Mouse (Mus musculus): ENCODE data around the gene Cyb5r3. TPM values are rescaled to one million over a fixed set of nuclear protein-coding genes. Genes with fewer than 3 reads are reported as not detected.

Gene Cyb5r3
- total and polyA plus RNA-seq, 3 experiments = 35.7 to 102 (median 59.1) TPM

DNA sequence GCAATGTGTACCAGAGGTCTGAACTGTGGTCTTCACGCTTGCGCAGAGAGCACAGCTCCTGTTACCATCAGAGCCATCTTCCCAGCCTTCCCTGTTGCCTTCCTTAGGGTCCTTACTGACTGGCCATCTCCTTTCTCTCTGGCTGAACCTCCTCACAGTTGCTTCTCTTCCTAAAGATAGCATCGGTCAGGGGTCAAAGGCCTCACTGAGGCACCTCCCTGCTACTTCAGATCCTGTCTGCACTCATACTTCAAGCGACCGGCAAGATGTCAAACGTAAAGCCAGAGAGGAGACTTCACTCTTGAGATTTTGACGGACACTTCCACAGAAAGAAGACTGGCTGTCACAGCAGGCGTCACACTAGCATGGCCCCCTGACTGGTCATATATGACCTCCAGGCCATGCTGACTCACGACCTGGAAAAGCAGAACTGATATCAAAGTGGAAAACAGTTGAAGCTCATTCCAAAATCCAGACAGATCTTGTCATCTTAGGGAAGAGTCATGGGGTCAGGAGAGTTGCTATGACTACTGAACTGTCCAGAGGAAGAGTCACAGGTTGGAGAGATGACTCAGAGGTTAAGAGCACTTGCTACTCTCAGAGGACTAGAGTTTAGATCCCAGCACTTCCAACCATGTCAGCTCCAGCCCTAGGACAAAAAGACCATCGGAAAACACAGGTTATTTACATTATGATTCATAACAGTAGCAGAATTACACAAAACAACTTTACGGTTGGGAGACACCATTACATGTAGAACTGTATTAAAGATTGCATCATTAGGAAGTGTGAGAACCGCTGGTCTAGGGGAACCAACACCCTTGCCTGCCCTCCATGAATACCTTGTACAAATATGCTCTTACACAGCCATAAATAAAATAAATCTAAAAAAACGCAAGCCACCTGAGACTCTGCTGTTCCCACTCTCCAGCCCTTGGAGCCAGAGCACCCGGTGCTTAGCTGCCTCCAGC lies 1.8 kb upstream of the Cyb5r3 start:
- Histone ChIP-seq H3K4me2 (ENCODE audit: insufficient read depth, low read depth, poor library complexity, severe bottlenecking) (no peak overlapping the region), H3K27me3 (replicated peaks) (no peaks in the 10 kb centered on the region), H3K4me1 (ENCODE audit: control insufficient read depth in 1 of 2, insufficient read depth in 2 of 2) (peaks cover 9 to 39% of the 10 kb centered on the region in 2 experiments; a peak in 3 of 4 replicates), H3K79me2 (replicated peaks; ENCODE audit: control insufficient read depth, extremely low read depth, insufficient read depth, poor library complexity, severe bottlenecking) (no peaks in the 10 kb centered on the region), H3K9me3 (replicated peaks; ENCODE audit: low read length) (no peaks in the 10 kb centered on the region), H3K4me3 (replicated peaks in 1 of 3; ENCODE audit: low read depth in 2 of 3, low read length in 2 of 3, poor library complexity in 1 of 3) (no peak overlapping the region), H3K36me3 (replicated peaks in 1 of 2; ENCODE audit: control insufficient read depth in 1 of 2, insufficient read depth in 1 of 2, low read length in 1 of 2) (peaks cover 0 to 13% of the 10 kb centered on the region in 2 experiments), H3K27ac (ENCODE audit: insufficient read depth, low read depth) (no peak overlapping the region), H3K9ac (ENCODE audit: insufficient read depth, low read depth) (no peak overlapping the region)
- DNase-seq (ENCODE audit: extremely low read depth) = no peak
- in situ Hi-C loops (cut with MboI; ENCODE audit: low pct_ligation_motif_present, low pct_unique_long_range_greater_than_20kb, low sequenced_read_pairs) (no loop called here), dilution Hi-C loops (cut with MboI; ENCODE audit: extremely low pct_ligation_motif_present, extremely low pct_unique_long_range_greater_than_20kb, low sequenced_read_pairs) (no loop called here)
- no peak for TF ChIP-seq UBTF (IDR thresholded peaks at IDR 0.05; ENCODE audit: low read depth, low read length)
- no peak for TF ChIP-seq USF1 (IDR thresholded peaks at IDR 0.05; ENCODE audit: low read depth, low read length)
- no peak for TF ChIP-seq ETS1 (conservative IDR thresholded peaks at IDR 0.05; ENCODE audit: low read depth, low read length)
- TF ChIP-seq RAD21 (IDR thresholded peaks at IDR 0.05; ENCODE audit: low read depth, low read length) = no peak
- TF ChIP-seq KAT2A (IDR thresholded peaks at IDR 0.05; ENCODE audit: insufficient replicate concordance, low read length) = no peak
- no peak for TF ChIP-seq MAZ (IDR thresholded peaks at IDR 0.05; ENCODE audit: low read depth, low read length)
- no peak for TF ChIP-seq HCFC1 (IDR thresholded peaks at IDR 0.05; ENCODE audit: low read depth, low read length)
- TF ChIP-seq USF2 (conservative IDR thresholded peaks at IDR 0.05; ENCODE audit: low read depth, low read length) = no peak
- TF ChIP-seq POLR2AphosphoS2 (IDR thresholded peaks at IDR 0.05; ENCODE audit: low read depth, low read length) = no peak
- no peak for TF ChIP-seq ELF1 (IDR thresholded peaks at IDR 0.05; ENCODE audit: low read depth, low read length)

- H3K27ac ChIP-seq (ENCODE audit: insufficient read depth, low read depth) = peak overlapping the region; percentile 86
- TF ChIP-seq MXI1 (IDR thresholded peaks at IDR 0.05; ENCODE audit: low read depth, low read length) = peak; percentile 78
- TF ChIP-seq KAT2A (IDR thresholded peaks at IDR 0.05; ENCODE audit: insufficient replicate concordance, low read length) = no peak
- peak; percentile 69 for TF ChIP-seq TCF12 (IDR thresholded peaks at IDR 0.05; ENCODE audit: low read depth, low read length)
- no peak for TF ChIP-seq MAFK (IDR thresholded peaks at IDR 0.05; ENCODE audit: insufficient replicate concordance, low read length)
- no peak for TF ChIP-seq MYC (IDR thresholded peaks at IDR 0.05; ENCODE audit: low read depth, low read length)
- peak; percentile 94 for TF ChIP-seq ELF1 (IDR thresholded peaks at IDR 0.05; ENCODE audit: low read depth, low read length)
- TF ChIP-seq USF1 (IDR thresholded peaks at IDR 0.05; ENCODE audit: low read depth, low read length) = no peak
- TF ChIP-seq NRF1 (IDR thresholded peaks at IDR 0.05; ENCODE audit: low read depth, low read length) = peak; percentile 58
- peak; percentile 60; the same call in 1 of the 2 replicates for TF ChIP-seq TBP (conservative IDR thresholded peaks at IDR 0.05; ENCODE audit: low read depth, low read length)
- no peak; the same call in 1 of the 2 replicates for TF ChIP-seq EP300 (IDR thresholded peaks at IDR 0.05; ENCODE audit: low read length)
- TF ChIP-seq BHLHE40 (IDR thresholded peaks at IDR 0.05; ENCODE audit: low read depth, low read length) = peak; percentile 67; the same call in 1 of the 2 replicates
- peak; percentile 86 for TF ChIP-seq POLR2A (IDR thresholded peaks at IDR 0.05; ENCODE audit: low read depth, low read length)
- TF ChIP-seq SMC3 (IDR thresholded peaks at IDR 0.05; ENCODE audit: low read depth, low read length) = peak; percentile 36
- no peak; the same call in 1 of the 2 replicates for TF ChIP-seq NELFE (IDR thresholded peaks at IDR 0.05; ENCODE audit: low read depth, low read length)
- TF ChIP-seq PAX5 (IDR thresholded peaks at IDR 0.05; ENCODE audit: low read length) = no peak
- TF ChIP-seq HCFC1 (IDR thresholded peaks at IDR 0.05; ENCODE audit: low read depth, low read length) = peak; percentile 64
- peak in 1 of 2 experiments; percentile 45; a peak in 2 of 4 replicates for TF ChIP-seq CTCF (conservative IDR thresholded peaks at IDR 0.05 in 1 of 2, IDR thresholded peaks at IDR 0.05 in 1 of 2; ENCODE audit: low read depth in 2 of 2, low read length in 2 of 2)
- TF ChIP-seq SIN3A (IDR thresholded peaks at IDR 0.05; ENCODE audit: low read length) = no peak; the same call in 1 of the 2 replicates
- TF ChIP-seq RAD21 (IDR thresholded peaks at IDR 0.05; ENCODE audit: low read depth, low read length) = peak; percentile 16
- in situ Hi-C loops (cut with MboI; ENCODE audit: low pct_ligation_motif_present, low pct_unique_long_range_greater_than_20kb, low sequenced_read_pairs) = no loop called here
- dilution Hi-C loops (cut with MboI; ENCODE audit: extremely low pct_ligation_motif_present, extremely low pct_unique_long_range_greater_than_20kb, low sequenced_read_pairs) = no loop called here
- H3K9me3 ChIP-seq (replicated peaks; ENCODE audit: low read length) = no peaks in the 10 kb centered on the region
- H3K9ac ChIP-seq (ENCODE audit: insufficient read depth, low read depth) = peak overlapping the region; percentile 62
- peak overlapping the region; percentile 71 for H3K4me2 ChIP-seq (ENCODE audit: insufficient read depth, low read depth, poor library complexity, severe bottlenecking)
- no peaks in the 10 kb centered on the region for H3K79me2 ChIP-seq (replicated peaks; ENCODE audit: control insufficient read depth, extremely low read depth, insufficient read depth, poor library complexity, severe bottlenecking)
- no peaks in the 10 kb centered on the region for H3K27me3 ChIP-seq (replicated peaks)
- DNase-seq (ENCODE audit: extremely low read depth) = peak; percentile 96
- peaks cover 9 to 59% of the 10 kb centered on the region in 2 experiments; a peak in 3 of 4 replicates for H3K4me1 ChIP-seq (ENCODE audit: control insufficient read depth in 1 of 2, insufficient read depth in 2 of 2)
- H3K36me3 ChIP-seq (replicated peaks in 1 of 2; ENCODE audit: control insufficient read depth in 1 of 2, insufficient read depth in 1 of 2, low read length in 1 of 2) = peaks cover 0 to 31% of the 10 kb centered on the region in 2 experiments
- H3K4me3 ChIP-seq (replicated peaks in 1 of 3; ENCODE audit: low read depth in 2 of 3, low read length in 2 of 3, poor library complexity in 1 of 3) = peak overlapping the region; percentile 67 to 75 (median 74)
Observed at GRCm38 (mm10) chr15:83171712-83172481, 495 bp downstream of the Cyb5r3 start.
